In genomic region chr17:35134801-35135590, GRCm38 (mm10) we compare ENCODE assay signal across 8 mouse cellular contexts. TPM values are rescaled to one million over a fixed set of nuclear protein-coding genes. Genes with fewer than 3 reads are reported as not detected.
DNase-seq lines count a peak whose midpoint lies in the region; ATAC-seq and TF ChIP-seq lines count a peak whose summit lies in the region.

TSS of gene Bag6 (plus strand) at chr17:35135178.

- H3K4me3 ChIP-seq in bone marrow macrophage, adult 2 months (ENCODE audit: insufficient read depth, low read length): peak within 1 kb of the TSS; percentile 86
- peak within 1 kb of the TSS; percentile 59 for H3K4me3 ChIP-seq in embryonic fibroblast, embryonic 13.5 days (ENCODE audit: insufficient read depth, low read length)
- peak within 1 kb of the TSS; percentile 84 for H3K4me3 ChIP-seq in heart, embryonic 10.5 days
- peak within 1 kb of the TSS; percentile 80 for H3K4me3 ChIP-seq in kidney, embryonic 15.5 days (replicated peaks)

- TF ChIP-seq POLR2A in bone marrow macrophage, adult 2 months (IDR thresholded peaks at IDR 0.05; ENCODE audit: borderline replicate concordance, low read depth, low read length): no peak
- peak; percentile 58 for TF ChIP-seq POLR2A in embryonic fibroblast, embryonic 13.5 days (IDR thresholded peaks at IDR 0.05; ENCODE audit: low read depth, low read length)

- ATAC-seq in kidney, embryonic 15.5 days (replicated peaks; ENCODE audit: low FRiP score): peak; percentile 93
- peak; percentile 86 for ATAC-seq in monocyte, adult 5-6 weeks (replicated peaks; ENCODE audit: insufficient number of reproducible peaks, low FRiP score, low TSS enrichment, poor library complexity, severe bottlenecking)

- under 1% methylated on average over 66 of the region's 66 CpGs for WGBS in heart, embryonic 10.5 days
- WGBS in kidney, embryonic 15.5 days: under 1% methylated on average over 66 of the region's 66 CpGs

- no peaks in the 10 kb centered on the region for H3K9me3 ChIP-seq in heart, embryonic 10.5 days
- H3K9me3 ChIP-seq in kidney, embryonic 15.5 days (replicated peaks): no peaks in the 10 kb centered on the region

- peaks cover 32% of the 10 kb centered on the region for H3K36me3 ChIP-seq in heart, embryonic 10.5 days
- peaks cover 30% of the 10 kb centered on the region for H3K36me3 ChIP-seq in kidney, embryonic 15.5 days

- TF ChIP-seq CTCF in bone marrow macrophage, adult 2 months (IDR thresholded peaks at IDR 0.05; ENCODE audit: low read depth, low read length): no peak
- TF ChIP-seq CTCF in embryonic fibroblast, embryonic 13.5 days (IDR thresholded peaks at IDR 0.05; ENCODE audit: borderline replicate concordance, insufficient read depth, low read length): no peak

- peak within 1 kb of the TSS; percentile 93 for H3K27ac ChIP-seq in bone marrow macrophage, adult 2 months (ENCODE audit: insufficient read depth, low read depth, low read length)
- H3K27ac ChIP-seq in embryonic fibroblast, embryonic 13.5 days (ENCODE audit: insufficient read depth, low read length): peak within 1 kb of the TSS; percentile 80
- H3K27ac ChIP-seq in heart, embryonic 10.5 days: peak within 1 kb of the TSS; percentile 99
- peak within 1 kb of the TSS; percentile 96 for H3K27ac ChIP-seq in kidney, embryonic 15.5 days

- H3K9ac ChIP-seq in kidney, embryonic 15.5 days: peak within 1 kb of the TSS; percentile 73

- DNase-seq in A20 (ENCODE audit: low read depth, low spot score) (peak; percentile 98), liver (peak; percentile 93)
- DNase-seq in heart, embryonic 10.5 days (ENCODE audit: low spot score): peak; percentile 95
- DNase-seq in spleen, postnatal 4 days (ENCODE audit: low spot score in 2 of 2): peak; percentile 93 to 96

- H3K4me2 ChIP-seq in kidney, embryonic 15.5 days: peak within 1 kb of the TSS; percentile 83

- H3K4me1 ChIP-seq in bone marrow macrophage, adult 2 months (ENCODE audit: control insufficient read depth, insufficient read depth, low read length): peaks cover 8% of the 10 kb centered on the region
- no peaks in the 10 kb centered on the region for H3K4me1 ChIP-seq in embryonic fibroblast, embryonic 13.5 days (ENCODE audit: control insufficient read depth, insufficient read depth, low read length)
- H3K4me1 ChIP-seq in heart, embryonic 10.5 days: peaks cover 12% of the 10 kb centered on the region; the same call in 1 of the 2 replicates
- peaks cover 28% of the 10 kb centered on the region for H3K4me1 ChIP-seq in kidney, embryonic 15.5 days

- H3K27me3 ChIP-seq in heart, embryonic 10.5 days (ENCODE audit: insufficient read depth, poor library complexity, severe bottlenecking): no peaks in the 10 kb centered on the region
- no peaks in the 10 kb centered on the region for H3K27me3 ChIP-seq in kidney, embryonic 15.5 days

RNA-seq across cellular contexts. Expression of gene Bag6, which starts in this region (rescaled TPM):
- 151 and 166 TPM in 2 replicates for polyA plus RNA-seq in bone marrow macrophage, adult 2 months (2012; ENCODE audit: insufficient read depth, insufficient read length, missing spikeins)
- 193 and 196 TPM in 2 replicates for polyA plus RNA-seq in embryonic fibroblast, embryonic 13.5 days (2011; ENCODE audit: insufficient read length, low read depth, missing spikeins)
- polyA plus RNA-seq in heart, embryonic 10.5 days (2016; fragmentation: Nextera tagmentation; extraction: Ambion mirVana): 51.4 and 65.5 TPM in 2 replicates
- polyA plus RNA-seq in kidney, embryonic 15.5 days (2015; fragmentation: Nextera tagmentation; extraction: Ambion mirVana): 56.1 and 64.9 TPM in 2 replicates
- total RNA-seq in monocyte, adult 5-6 weeks (2017): 72.4 to 192 TPM (median 104 TPM) in 3 replicates

Comparison
In these comparisons a context has a peak if more than half of its experiments do, and no peak if none do; other contexts are left out.
1. Peak in every context shown above with its lines: DNase-seq, ATAC-seq, H3K4me3 ChIP-seq and H3K27ac ChIP-seq.